Mouse (Mus musculus) stomach, postnatal 0 days (tissue): ENCODE measurements around the gene Trim2.

ENCODE experiments used
- CTCF ChIP-seq: IDR thresholded peaks from 2 replicates; pipeline ENCODE4 v1.5.1; 2016; ENCODE audit warnings: antibody characterized with exemption, low read depth, mild to moderate bottlenecking, moderate library complexity
- EP300 ChIP-seq: optimal IDR thresholded peaks from 2 replicates; pipeline ENCODE3; 2016; ENCODE audit warnings: antibody characterized with exemption

DNA sequence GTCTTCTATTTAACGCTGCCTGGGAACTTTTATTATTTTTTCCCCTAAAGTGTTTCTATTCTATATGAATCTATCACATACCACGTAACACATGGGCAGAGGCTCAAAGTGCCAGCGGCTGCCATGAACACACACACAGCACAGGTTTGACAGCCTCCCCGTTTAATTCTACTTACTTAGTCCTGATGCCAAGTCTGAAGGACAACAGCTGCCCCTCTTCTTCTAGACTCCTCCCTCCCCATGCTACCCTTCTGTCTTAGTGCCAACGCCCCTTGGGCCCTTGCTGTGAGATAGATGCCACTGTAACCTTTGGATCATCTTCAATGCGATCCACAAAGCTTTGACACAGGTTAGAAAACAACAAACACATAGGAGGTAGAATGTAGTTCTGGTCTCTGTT, 44.8 kb downstream of the Trim2 start:
- TF ChIP-seq CTCF (no peak), EP300 (no peak)
